Mouse (Mus musculus): Measurements from ENCODE around the gene Hmgcll1. TPM values are rescaled to one million over a fixed set of nuclear protein-coding genes. Genes with fewer than 3 reads are reported as not detected.

The Hmgcll1 gene
- polyA plus RNA-seq (2012; rRNA removed), result 0.08 and 0.13 TPM in 2 replicates

DNA sequence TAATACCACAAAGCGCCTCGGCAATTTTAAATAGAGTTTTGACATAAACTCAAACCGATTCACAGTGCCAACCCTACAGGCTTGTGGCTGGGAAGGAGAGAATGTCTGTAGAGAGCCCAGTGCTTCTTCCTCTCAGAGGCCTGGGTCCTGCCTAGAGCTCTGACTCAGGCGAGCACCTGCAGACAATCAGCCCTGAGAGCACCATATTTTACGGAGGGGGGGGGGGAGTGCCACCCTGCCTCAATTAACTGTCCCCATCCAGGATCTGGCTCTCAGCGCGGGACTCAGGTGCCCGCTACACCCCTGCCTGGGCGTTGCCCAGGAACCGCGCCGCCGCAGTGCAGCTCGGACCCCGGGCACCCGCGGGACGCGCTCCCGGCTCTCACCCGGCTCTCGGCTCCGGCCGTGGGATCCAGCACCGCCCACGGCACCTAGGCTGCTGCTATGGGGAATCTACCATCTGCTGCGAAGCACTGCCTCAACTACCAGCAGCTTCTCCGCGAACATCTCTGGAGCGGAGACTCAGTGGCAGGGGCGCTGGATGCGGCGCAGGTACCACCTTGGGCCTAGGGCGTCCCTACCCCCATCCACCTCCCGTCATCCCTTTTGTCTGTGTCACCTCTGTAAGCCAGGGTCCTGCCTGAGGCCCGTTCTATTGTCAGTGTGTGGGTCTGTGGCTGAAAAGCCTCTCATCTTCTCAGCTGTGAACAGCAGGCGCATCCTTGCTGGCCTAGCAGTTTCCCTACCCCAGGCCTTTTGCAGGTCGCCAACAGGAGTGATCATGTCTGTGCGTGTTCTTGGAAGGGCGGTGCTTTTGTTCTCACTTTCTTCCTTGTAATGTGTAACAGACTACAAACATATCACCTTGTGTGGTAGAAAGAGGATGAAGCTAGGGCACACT is at the start of gene Hmgcll1:
Gene Hmgcll1 (plus strand): TSS at position 225 of the 901 bp plus-strand sequence.

Other genes starting within 250 kb of the Hmgcll1 start
- gene Bmp5, start 239.5 kb upstream of the Hmgcll1 start, polyA plus RNA-seq (2012; rRNA removed), result 1.7 and 1.9 TPM in 2 replicates
- not detected in 2 replicates for gene Gfral, start 198.8 kb downstream of the Hmgcll1 start, polyA plus RNA-seq (2012; rRNA removed)